Mouse (Mus musculus) heart, embryonic 10.5 days (tissue): ENCODE data around the gene 4930432K21Rik. TPM values are rescaled to one million over a fixed set of nuclear protein-coding genes. Genes with fewer than 3 reads are reported as not detected.

Experiments
- DNase-seq: peaks from one replicate; pipeline ENCODE4 v3.0.0-alpha.2; 2017; ENCODE audit warnings: low spot score
- H3K27ac ChIP-seq: fragments of 300-500 bp; sonication (generic); 2 replicates; pipeline ENCODE4 v1.5.1; 2016; ENCODE audit warnings: mild to moderate bottlenecking
- H3K27me3 ChIP-seq: fragments of 300-500 bp; sonication (generic); 2 replicates; pipeline ENCODE4 v1.6.1; 2016; ENCODE audit warnings: mild to moderate bottlenecking; ENCODE audit not compliant: poor library complexity, insufficient read depth, severe bottlenecking
- H3K36me3 ChIP-seq: fragments of 300-500 bp; sonication (generic); 2 replicates; pipeline ENCODE4 v1.6.1; 2016; ENCODE audit warnings: mild to moderate bottlenecking, moderate library complexity
- H3K4me1 ChIP-seq: fragments of 300-500 bp; sonication (generic); 2 replicates; pipeline ENCODE4 v1.6.1; 2016; ENCODE audit warnings: mild to moderate bottlenecking
- H3K4me3 ChIP-seq: fragments of 300-500 bp; sonication (generic); 2 replicates; pipeline ENCODE4 v1.5.1; 2016; ENCODE audit warnings: mild to moderate bottlenecking, moderate library complexity
- H3K9me3 ChIP-seq: fragments of 300-500 bp; sonication (generic); 2 replicates; pipeline ENCODE4 v1.6.1; 2016; ENCODE audit warnings: mild to moderate bottlenecking, moderate library complexity
- WGBS: fragments of 180-500 bp; shearing (Covaris S2); methylation state at CpG from one replicate; pipeline ENCODE4 v1.1.7; 2016; 5-methylcytosine and 5-hydroxymethylcytosine counted together
- microRNA counts: library from miRNA; unstranded; fragments of <30 nt; microRNA quantifications from one replicate; lab custom pipeline; 2017
- microRNA-seq: library from miRNA; unstranded; fragments of <30 nt; microRNA quantifications from one replicate; pipeline ENCODE4, GENCODE M21; 2017
- polyA plus RNA-seq: library from polyadenylated mRNA; unstranded; fragments of >200 nt; fragmentation: Nextera tagmentation; extraction: Ambion mirVana; gene quantifications from 2 replicates; pipeline ENCODE4 v1.2.1, GENCODE M21; 2016

4930432K21Rik gene
- polyA plus RNA-seq, 1 experiment from 2014 or later: 1.5 TPM

DNA sequence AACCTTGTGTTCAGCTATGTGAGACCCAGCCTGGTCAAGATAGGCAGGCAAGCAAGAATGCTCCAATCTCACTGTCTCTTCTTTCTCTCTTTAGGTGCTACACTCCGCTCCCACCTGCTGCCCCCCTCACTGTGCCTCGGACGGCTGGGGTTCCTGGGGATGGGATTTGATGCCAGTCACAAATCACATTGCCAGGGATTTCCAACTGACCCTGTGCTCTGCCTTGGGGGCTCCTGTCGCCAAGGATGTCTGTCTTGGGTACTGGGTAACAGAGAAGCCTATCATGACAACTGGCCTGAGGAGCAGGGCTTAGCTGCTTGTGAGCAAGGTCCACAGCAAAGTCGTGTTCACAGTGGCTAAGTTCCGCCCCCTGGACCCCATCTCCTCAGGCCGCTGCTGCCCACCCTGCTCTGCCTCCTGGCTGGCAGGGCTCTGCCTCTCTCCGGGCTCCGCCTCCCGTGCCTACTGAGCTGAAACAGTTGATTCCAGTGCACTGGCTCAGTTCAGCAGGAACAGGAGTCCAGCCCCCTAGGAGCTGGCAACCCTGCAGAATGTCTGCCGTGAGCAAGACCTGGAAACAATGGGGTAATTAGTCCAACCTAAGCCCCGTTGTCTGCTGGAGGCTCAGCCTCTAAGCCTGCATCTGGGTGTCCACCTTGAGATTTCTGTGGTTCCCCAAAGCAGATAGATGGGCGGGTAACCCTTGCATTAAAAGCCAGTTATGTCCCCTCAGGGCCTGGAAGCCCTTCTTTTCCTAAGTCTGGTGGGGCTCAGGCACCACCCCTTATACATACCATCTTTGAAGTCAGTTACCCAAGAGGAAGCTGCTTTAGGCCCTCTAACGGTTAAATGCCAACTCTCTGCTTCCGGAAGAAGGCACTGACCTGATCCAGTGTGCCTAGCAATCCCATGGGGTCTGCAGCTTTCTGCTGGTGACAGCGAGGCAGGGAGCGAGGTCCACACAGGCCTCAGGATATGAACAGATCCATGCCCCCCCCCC is 60.9 kb downstream of the 4930432K21Rik start:
- 68% methylated on average over 17 of the region's 17 CpGs for WGBS
- H3K27ac ChIP-seq: peak overlapping the region; percentile 74; the same call in 1 of the 2 replicates
- H3K9me3 ChIP-seq: no peaks in the 10 kb centered on the region
- H3K4me3 ChIP-seq: 0 out of 2 replicates have a peak overlapping the region, but pooled peaks have one; percentile 6
- no peaks in the 10 kb centered on the region for H3K27me3 ChIP-seq
- peaks cover 36% of the 10 kb centered on the region for H3K4me1 ChIP-seq
- H3K36me3 ChIP-seq: peaks cover 77% of the 10 kb centered on the region
- no peak for DNase-seq

DNA sequence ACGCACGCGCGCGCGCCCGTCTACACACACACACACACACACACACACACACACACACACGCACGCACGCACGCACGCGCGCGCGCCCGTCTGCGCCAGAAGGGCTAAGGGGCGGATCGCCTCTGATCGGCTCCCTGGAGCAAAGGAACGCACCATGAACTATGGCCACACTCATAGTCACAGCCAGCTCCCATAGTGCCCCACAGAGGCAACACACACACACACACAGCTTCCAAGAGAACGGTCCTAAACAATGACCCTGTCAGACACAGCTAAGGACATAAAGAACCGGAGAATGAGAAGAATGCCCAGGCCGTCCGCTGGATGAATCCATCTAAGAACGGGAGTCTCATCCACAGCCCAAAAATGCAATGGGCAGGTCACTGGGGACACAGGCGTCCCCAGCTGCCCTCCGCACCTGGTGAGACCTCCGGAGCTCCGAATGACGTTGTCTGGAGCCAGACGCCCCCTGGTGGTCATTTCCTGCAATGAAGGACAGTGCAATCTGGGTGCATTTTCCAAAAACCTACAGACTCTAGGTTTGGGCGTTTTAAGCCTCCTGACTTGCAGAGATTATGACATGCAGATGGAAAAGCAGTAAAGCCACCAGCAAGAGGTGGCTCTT is 62.5 kb downstream of the 4930432K21Rik start:
- no peak overlapping the region for H3K4me3 ChIP-seq
- H3K4me1 ChIP-seq: peaks cover 29% of the 10 kb centered on the region
- WGBS: 56% methylated on average over 33 of the region's 34 CpGs
- H3K27ac ChIP-seq: no peak overlapping the region
- H3K36me3 ChIP-seq: peaks cover 84% of the 10 kb centered on the region
- H3K27me3 ChIP-seq: no peaks in the 10 kb centered on the region
- peak; percentile 91 for DNase-seq
- H3K9me3 ChIP-seq: no peaks in the 10 kb centered on the region

DNA sequence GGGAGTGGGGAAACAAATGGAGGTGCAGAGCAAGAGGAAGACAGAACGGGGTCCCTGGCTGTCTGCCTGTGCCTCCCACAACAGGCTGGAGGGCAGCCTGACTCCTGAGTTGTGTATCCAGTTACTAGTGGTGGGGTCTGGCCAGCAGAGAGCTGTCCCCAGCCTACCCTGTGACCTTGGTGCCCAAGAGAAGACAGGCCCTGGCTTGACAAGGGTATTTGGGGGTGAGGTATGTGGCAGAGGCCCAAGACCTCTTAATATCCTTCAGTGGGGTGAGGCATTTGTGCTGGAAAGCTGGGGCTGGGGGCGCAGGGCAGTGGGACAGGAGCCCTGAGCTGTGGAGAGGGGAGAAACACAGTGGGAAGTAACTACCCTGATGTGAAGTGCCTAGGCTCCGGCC is 63.4 kb downstream of the 4930432K21Rik start:
- Histone ChIP-seq H3K4me1 (peaks cover 29% of the 10 kb centered on the region), H3K4me3 (0 out of 2 replicates have a peak overlapping the region, but pooled peaks have one; percentile 1), H3K27me3 (no peaks in the 10 kb centered on the region), H3K9me3 (no peaks in the 10 kb centered on the region), H3K27ac (no peak overlapping the region), H3K36me3 (peaks cover 84% of the 10 kb centered on the region)
- DNase-seq: no peak
- 91% methylated on average over 3 of the region's 3 CpGs for WGBS

DNA sequence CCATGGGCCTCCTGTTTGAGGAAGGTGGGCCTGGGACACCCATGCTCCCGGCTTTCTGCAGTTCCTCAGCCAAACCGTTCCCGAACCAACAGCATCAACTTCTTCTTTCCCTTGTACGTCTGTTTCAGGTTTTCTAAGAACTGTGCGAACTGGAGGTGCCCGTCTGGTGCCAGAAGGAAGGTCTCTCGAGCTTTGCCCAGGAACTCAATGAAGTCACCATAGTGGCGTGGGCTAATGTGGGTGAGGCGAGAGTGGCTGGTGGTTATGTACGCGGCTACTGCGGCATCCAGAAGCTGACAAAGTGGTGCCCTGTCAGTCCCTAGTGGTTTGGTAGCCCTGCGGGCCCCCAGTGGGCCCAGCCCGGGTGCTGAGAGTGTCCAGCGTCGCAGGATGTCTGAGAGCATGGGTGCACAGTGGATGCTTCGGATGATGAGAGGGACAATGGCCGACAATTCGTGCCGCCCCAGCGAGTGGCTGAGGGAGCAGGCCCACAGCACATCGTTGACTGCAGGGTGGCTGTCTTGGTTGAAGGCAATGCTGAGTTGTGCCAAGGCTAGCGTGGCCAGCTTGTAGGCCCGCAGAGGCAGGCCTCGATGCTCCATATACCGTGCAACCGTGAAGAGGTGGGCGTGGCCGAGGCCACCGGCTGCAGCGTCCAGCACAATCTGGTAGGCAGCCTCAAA is 64.2 kb downstream of the 4930432K21Rik start:
- Histone ChIP-seq H3K36me3 (peaks cover 84% of the 10 kb centered on the region), H3K4me1 (peaks cover 29% of the 10 kb centered on the region), H3K27me3 (no peaks in the 10 kb centered on the region), H3K27ac (no peak overlapping the region), H3K9me3 (no peaks in the 10 kb centered on the region), H3K4me3 (no peak overlapping the region)
- 90% methylated on average over 31 of the region's 31 CpGs for WGBS
- DNase-seq: no peak

GRCm38 (mm10) chr8:84213277-84213676 is 65.5 kb downstream of the 4930432K21Rik start:
- DNase-seq: no peak
- H3K36me3 ChIP-seq: peaks cover 92% of the 10 kb centered on the region
- no peak overlapping the region for H3K27ac ChIP-seq
- no peaks in the 10 kb centered on the region for H3K9me3 ChIP-seq
- H3K4me1 ChIP-seq: peaks cover 18% of the 10 kb centered on the region
- WGBS: 85% methylated on average over 4 of the region's 4 CpGs
- H3K27me3 ChIP-seq: no peaks in the 10 kb centered on the region
- no peak overlapping the region for H3K4me3 ChIP-seq

- Histone ChIP-seq H3K27me3 (no peaks in the 10 kb centered on the region), H3K27ac (no peak overlapping the region), H3K4me3 (no peak overlapping the region), H3K9me3 (no peaks in the 10 kb centered on the region), H3K4me1 (no peaks in the 10 kb centered on the region), H3K36me3 (peaks cover 92% of the 10 kb centered on the region)
- WGBS: 90% methylated on average over 11 of the region's 11 CpGs
- no peak for DNase-seq
Observed at GRCm38 (mm10) chr8:84217206-84217605, 69.4 kb downstream of the 4930432K21Rik start.

DNA sequence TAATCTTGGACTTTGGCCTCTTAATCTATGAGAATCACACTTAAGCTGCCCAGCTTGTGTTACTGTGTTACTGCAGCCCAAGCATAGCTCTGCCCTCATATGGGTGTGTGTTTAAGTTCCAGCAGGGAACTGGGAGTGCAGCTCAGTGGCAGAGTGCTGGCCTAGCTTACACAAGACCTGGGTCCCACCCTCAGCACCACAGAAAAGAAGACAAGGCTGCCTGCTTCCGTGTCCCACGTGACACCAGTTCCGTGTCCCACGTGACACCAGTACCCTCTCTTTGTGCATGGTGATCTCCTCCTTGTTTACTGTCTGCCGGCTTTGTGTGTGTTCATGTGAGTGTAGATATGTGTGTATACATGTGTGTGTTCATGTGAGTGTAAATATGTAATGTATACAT is 70.3 kb downstream of the 4930432K21Rik start:
- H3K9me3 ChIP-seq: no peaks in the 10 kb centered on the region
- H3K27me3 ChIP-seq: no peaks in the 10 kb centered on the region
- H3K4me3 ChIP-seq: no peak overlapping the region
- no peaks in the 10 kb centered on the region for H3K4me1 ChIP-seq
- no peak for DNase-seq
- WGBS: 92% methylated on average over 5 of the region's 5 CpGs
- peaks cover 92% of the 10 kb centered on the region for H3K36me3 ChIP-seq
- no peak overlapping the region for H3K27ac ChIP-seq

GRCm38 (mm10) chr8:84220105-84220504 is 72.3 kb downstream of the 4930432K21Rik start:
- Histone ChIP-seq H3K27ac (no peak overlapping the region), H3K27me3 (no peaks in the 10 kb centered on the region), H3K4me1 (no peaks in the 10 kb centered on the region), H3K4me3 (no peak overlapping the region), H3K36me3 (peaks cover 94% of the 10 kb centered on the region), H3K9me3 (no peaks in the 10 kb centered on the region)
- DNase-seq: no peak
- 66% methylated on average over 7 of the region's 7 CpGs for WGBS

MicroRNA genes within 50 kb of the gene (microRNA counts, 519-probe panel; counts per million panel counts)
- microRNA mmu-miR-181c (lab: Ali Mortazavi, UCI) (not detected), microRNA mmu-miR-23a (lab: Ali Mortazavi, UCI) (6,998 counts per million, percentile 76 among the panel's probes with 10 or more counts), microRNA mmu-miR-27a (lab: Ali Mortazavi, UCI) (7,531 counts per million, percentile 85 among the panel's probes with 10 or more counts)

Small RNAs within 50 kb of the gene (microRNA-seq; reads per million reads assigned to microRNA genes)
- gene Gm25110 (not detected), gene Mir181c (1,977 reads per million, percentile 84 among the genes with 10 or more reads in this experiment), gene Mir181d (2,530 reads per million, percentile 86 among the genes with 10 or more reads in this experiment), gene Mir23a (21,982 reads per million, percentile 98 among the genes with 10 or more reads in this experiment), gene Mir24-2 (not detected), gene Mir27a (374 reads per million, percentile 67 among the genes with 10 or more reads in this experiment), gene Mir3074-2 (not detected)

Other genes starting within 250 kb of the 4930432K21Rik start
- gene Adgrl1, start 247.9 kb upstream of the 4930432K21Rik start, polyA plus RNA-seq: 8.5 and 12.0 TPM in 2 replicates
- 0.41 and 0.86 TPM in 2 replicates for gene Gm10644, start 192.8 kb upstream of the 4930432K21Rik start, polyA plus RNA-seq
- gene Asf1b, start 192.5 kb upstream of the 4930432K21Rik start, polyA plus RNA-seq: 71.5 and 80.8 TPM in 2 replicates
- gene Prkaca, start 175.0 kb upstream of the 4930432K21Rik start, polyA plus RNA-seq: 157 and 160 TPM in 2 replicates
- gene Samd1, start 150.4 kb upstream of the 4930432K21Rik start, polyA plus RNA-seq: 5.0 and 10.7 TPM in 2 replicates
- 0.27 and 0.95 TPM in 2 replicates for gene 1700067K01Rik, start 146.5 kb upstream of the 4930432K21Rik start, polyA plus RNA-seq
- 0.30 and 0.80 TPM in 2 replicates for gene 2210011C24Rik, start 135.9 kb upstream of the 4930432K21Rik start, polyA plus RNA-seq
- gene Palm3, start 126.6 kb upstream of the 4930432K21Rik start, polyA plus RNA-seq: 4.9 and 7.4 TPM in 2 replicates
- gene Il27ra, start 105.4 kb upstream of the 4930432K21Rik start, polyA plus RNA-seq: 1.4 and 2.6 TPM in 2 replicates
- 0.67 TPM in 1 of 2 replicates, not detected in the other for gene Rln3, start 103.0 kb upstream of the 4930432K21Rik start, polyA plus RNA-seq
- gene Gm10643, start 82.9 kb upstream of the 4930432K21Rik start, polyA plus RNA-seq: 1.0 and 1.4 TPM in 2 replicates
- 6.5 and 7.3 TPM in 2 replicates for gene Rfx1, start 81.2 kb upstream of the 4930432K21Rik start, polyA plus RNA-seq
- gene Dcaf15, start 43.3 kb upstream of the 4930432K21Rik start, polyA plus RNA-seq: 10.4 and 14.2 TPM in 2 replicates
- gene Podnl1, start 22.0 kb upstream of the 4930432K21Rik start, polyA plus RNA-seq: 0.05 and 0.10 TPM in 2 replicates
- 19.5 and 19.7 TPM in 2 replicates for gene Cc2d1a, start 89 bp upstream of the 4930432K21Rik start, polyA plus RNA-seq
- gene Nanos3, start 37.2 kb downstream of the 4930432K21Rik start, polyA plus RNA-seq: 1.2 and 2.3 TPM in 2 replicates
- 14.4 and 17.5 TPM in 2 replicates for gene Zswim4, start 89.0 kb downstream of the 4930432K21Rik start, polyA plus RNA-seq
- gene D8Ertd738e, start 101.7 kb downstream of the 4930432K21Rik start, polyA plus RNA-seq: 353 and 374 TPM in 2 replicates
- 60.5 and 74.9 TPM in 2 replicates for gene Mri1, start 109.3 kb downstream of the 4930432K21Rik start, polyA plus RNA-seq
- 18.8 and 20.8 TPM in 2 replicates for gene Ccdc130, start 122.4 kb downstream of the 4930432K21Rik start, polyA plus RNA-seq
- gene Cacna1a, start 240.4 kb downstream of the 4930432K21Rik start, polyA plus RNA-seq: 5.4 and 6.0 TPM in 2 replicates